Mouse (Mus musculus): Measurements from ENCODE around the gene Gemin5.

The Gemin5 gene

DNA sequence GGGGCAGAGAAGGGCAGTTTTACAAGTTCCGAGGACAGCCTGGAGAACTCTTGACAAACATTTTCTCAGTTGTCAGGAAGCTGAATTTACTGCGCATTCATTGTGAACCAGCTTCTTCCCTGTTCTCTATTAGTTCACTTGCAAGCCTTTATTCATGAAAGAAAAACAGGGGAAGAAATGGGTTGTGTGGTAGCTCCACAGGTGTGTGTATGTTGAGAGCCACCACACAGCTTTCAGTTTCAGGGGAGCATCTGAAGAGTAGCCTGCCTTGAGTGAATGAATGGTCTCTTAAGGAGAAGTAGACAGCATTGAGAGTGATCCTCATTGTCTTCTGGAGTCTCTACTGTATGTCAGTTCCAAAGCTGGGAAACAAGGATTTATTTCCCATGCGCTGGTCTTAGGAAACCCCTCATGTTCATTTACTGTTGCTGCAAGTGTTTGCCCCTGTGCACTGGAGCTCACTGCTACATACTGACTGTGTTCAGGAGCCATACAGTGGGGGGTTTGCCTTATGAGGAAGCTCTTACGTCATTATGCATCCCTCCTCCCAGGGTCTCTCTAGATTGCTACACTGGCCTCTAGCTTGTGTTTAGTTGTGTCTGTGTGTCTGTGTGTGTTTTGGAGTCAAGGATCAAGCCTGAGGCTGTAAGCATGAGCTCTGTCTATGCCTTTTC lies 60.5 kb downstream of the Gemin5 start:
- 79% methylated on average over 4 of the region's 4 CpGs for WGBS

DNA sequence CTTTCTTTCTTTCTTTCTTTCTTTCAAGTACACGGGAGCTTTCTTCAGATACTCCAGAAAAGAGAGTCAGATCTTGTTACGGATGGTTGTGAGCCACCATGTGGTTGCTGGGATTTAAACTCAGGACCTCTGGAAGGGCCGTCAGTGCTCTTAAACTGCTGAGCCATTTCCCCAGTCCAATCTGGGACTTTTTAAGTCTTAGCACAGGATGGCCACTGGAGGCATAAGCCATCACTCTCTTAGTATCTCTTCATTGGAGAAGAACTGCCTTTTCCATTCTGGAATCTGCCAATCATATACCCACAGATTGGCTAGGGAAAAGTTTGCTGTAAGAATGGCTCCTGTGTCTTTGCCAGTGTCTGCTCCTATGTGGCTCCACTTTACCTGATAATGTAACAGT lies 61.3 kb downstream of the Gemin5 start:
- 31% methylated on average over 3 of the region's 3 CpGs for WGBS

- under 1% methylated on average over 24 of the region's 24 CpGs for WGBS
Measured at GRCm38 (mm10) chr11:58104351-58104791, 64.0 kb downstream of the Gemin5 start.

- WGBS = under 1% methylated on average over 55 of the region's 55 CpGs
Measured at GRCm38 (mm10) chr11:58103697-58104306, 64.5 kb downstream of the Gemin5 start, which contains the start of gene Cnot8. Gene Cnot8, plus strand, starts transcription at chr11:58104153.

- 51% methylated on average over 13 of the region's 13 CpGs for WGBS
Measured at GRCm38 (mm10) chr11:58103344-58103653, 65.0 kb downstream of the Gemin5 start.

DNA sequence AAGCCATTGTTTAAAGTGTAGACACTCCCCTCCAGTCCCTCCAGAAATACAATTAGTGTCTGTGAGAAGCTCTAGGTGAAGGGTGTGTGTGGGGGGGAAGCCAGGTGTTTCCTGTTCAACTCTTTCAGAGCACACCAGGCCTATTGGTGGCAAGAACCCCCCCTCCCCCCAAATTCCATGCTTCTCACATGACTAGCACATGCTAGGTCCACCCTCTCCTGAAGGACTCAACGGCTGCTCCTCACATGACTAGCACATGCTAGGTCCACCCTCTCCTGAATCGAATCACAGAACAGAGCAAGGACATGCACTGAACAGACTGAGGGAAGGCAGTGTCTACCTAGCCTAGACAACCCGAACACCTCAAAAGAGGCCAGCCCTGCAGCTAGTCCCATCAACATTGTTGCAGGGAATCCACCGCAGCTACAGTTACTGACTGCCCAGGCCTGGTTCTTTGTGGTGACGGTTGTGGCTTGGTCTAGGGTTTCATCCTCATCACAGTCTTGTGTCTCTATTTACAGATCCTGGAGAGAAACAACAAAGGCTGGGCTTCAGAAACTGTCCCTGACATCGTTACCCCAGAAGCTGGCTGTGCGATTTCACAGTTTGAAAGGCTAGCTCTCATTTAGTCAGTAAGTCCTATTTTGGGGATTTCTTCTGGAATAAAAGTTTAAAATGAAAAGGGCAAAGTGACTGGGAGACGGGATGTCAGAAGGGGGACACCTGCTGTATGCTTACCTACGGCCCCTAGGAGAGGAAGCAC lies 65.6 kb downstream of the Gemin5 start:
- 76% methylated on average over 9 of the region's 9 CpGs for WGBS

- WGBS = 85% methylated on average over 3 of the region's 3 CpGs
Measured at GRCm38 (mm10) chr11:58102146-58102545, 66.2 kb downstream of the Gemin5 start.

- WGBS = 86% methylated on average over 4 of the region's 4 CpGs
Measured at GRCm38 (mm10) chr11:58101194-58101720, 67.1 kb downstream of the Gemin5 start.

- WGBS = 99% methylated on average over 2 of the region's 2 CpGs
Measured at GRCm38 (mm10) chr11:58100006-58100405, 68.3 kb downstream of the Gemin5 start.

GRCm38 (mm10) chr11:58098366-58098720 lies 70.0 kb downstream of the Gemin5 start:
- 79% methylated on average over 5 of the region's 5 CpGs for WGBS

- 3% methylated on average over 36 of the region's 38 CpGs for WGBS
Measured at GRCm38 (mm10) chr11:58097621-58098365, 70.5 kb downstream of the Gemin5 start.

GRCm38 (mm10) chr11:58096821-58097620 lies 71.3 kb downstream of the Gemin5 start:
- 23% methylated on average over 20 of the region's 20 CpGs for WGBS

DNA sequence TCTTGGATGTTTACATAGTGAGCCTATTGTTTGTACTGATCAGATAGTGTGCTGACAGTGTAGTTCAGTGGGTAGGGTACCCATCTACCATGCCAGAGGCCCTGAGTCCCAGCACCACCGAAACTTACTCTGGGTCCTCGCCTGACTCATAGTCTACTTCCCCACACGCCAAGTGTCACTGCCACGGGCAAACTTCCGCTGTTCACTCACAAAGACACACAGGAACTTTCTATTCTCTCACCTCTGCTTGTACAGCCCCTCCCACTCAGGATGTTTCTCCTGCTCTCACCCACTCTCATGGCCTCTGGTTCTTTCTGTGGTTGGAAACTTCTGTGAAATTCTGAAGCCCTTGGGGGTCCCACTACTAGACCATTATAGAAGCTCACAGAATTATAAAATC lies 72.2 kb downstream of the Gemin5 start:
- WGBS = 82% methylated on average over 5 of the region's 5 CpGs

GRCm38 (mm10) chr11:58095561-58095960 lies 72.8 kb downstream of the Gemin5 start:
- 100% methylated on average over 1 of the region's 1 CpGs for WGBS

DNA sequence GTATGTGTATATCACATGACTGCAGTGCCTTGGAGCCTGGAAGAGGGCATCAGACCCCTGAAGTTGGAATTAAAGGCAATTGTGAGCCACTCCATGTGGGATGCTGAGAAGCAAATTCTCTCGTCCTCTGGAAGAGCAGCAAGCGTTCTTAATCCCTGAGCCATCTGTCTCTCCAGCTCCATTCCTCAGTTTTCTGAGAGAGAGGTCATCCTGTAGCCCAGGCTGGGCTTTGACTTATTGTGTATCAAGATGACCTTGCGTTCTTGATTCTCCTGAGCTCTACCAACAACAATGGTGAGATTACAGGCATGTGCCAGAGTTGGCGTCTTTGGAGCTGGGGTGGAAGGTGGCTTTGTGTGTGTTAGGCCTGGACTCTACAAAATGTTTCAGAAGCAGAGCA lies 73.6 kb downstream of the Gemin5 start:
- WGBS = 87% methylated on average over 4 of the region's 4 CpGs

- WGBS = 32% methylated on average over 12 of the region's 12 CpGs
Measured at GRCm38 (mm10) chr11:58093021-58093528, 75.3 kb downstream of the Gemin5 start, which contains the start of gene Gm12248. Gene Gm12248, minus strand, starts transcription at chr11:58093134.

DNA sequence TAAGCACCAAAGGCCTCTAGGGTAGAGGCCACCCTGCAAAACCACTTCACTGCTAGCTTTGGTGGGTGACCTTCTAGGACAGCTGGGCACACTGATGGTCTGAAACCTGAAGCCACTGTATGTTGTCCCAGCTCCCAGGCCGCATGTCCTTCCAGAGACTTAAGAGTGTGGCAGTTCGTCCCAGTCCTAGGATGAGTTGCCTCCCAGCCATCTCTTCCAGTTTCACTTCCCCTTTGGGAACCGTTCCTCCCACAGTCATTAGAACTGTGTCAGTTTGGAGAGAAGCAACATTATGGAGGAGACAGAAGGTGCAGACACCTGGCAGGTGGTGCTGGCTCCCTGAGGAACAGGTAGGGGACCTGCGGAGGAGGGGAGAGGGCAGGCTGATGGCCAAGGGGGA lies 75.8 kb downstream of the Gemin5 start:
- WGBS = 56% methylated on average over 4 of the region's 4 CpGs

GRCm38 (mm10) chr11:58081716-58082115 lies 86.6 kb downstream of the Gemin5 start:
- WGBS = 89% methylated on average over 6 of the region's 6 CpGs

- 46% methylated on average over 4 of the region's 4 CpGs for WGBS
Measured at GRCm38 (mm10) chr11:58077270-58077669, 91.1 kb downstream of the Gemin5 start.

DNA sequence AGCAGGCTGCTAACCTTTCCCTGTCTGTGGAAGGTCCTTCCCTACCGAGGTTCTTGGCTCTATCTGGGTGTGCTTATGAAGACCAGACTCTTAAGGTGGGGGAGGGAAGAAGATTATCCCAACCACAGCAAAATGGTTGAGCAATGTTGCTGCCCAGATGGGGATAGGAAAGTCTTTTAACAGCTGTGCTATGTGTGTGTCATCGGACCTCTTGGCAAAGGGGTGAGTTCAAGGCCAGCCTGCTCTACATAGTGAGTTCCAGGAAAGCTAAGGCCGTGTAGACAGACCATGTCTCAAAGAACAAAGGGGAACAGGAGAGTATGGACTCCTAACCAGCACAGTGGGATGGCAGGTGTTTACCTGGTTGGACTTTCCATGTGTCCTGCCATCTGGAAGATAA lies 95.4 kb downstream of the Gemin5 start:
- 88% methylated on average over 3 of the region's 3 CpGs for WGBS
